Mouse (Mus musculus): ENCODE measurements at regions not wholly inside any gene's neighbourhood (a gene's known extent, or its start where the extent isn't known, plus 50 kb on each side); places are given as distances from the start of the nearest gene placed in this dataset.

- TF ChIP-seq CHD2 (IDR thresholded peaks at IDR 0.05; ENCODE audit: low read depth, low read length) (no peak), ZNF384 (IDR thresholded peaks at IDR 0.05; ENCODE audit: low read depth, low read length) (no peak), ZC3H11A (IDR thresholded peaks at IDR 0.05; ENCODE audit: borderline replicate concordance, low read depth, low read length) (no peak), HCFC1 (IDR thresholded peaks at IDR 0.05; ENCODE audit: borderline replicate concordance, insufficient read depth, low read length) (no peak), MAFK (IDR thresholded peaks at IDR 0.05; ENCODE audit: insufficient read depth, low read depth, low read length) (no peak)
- no peak overlapping the region for H3K27ac ChIP-seq (ENCODE audit: insufficient read depth, low read depth, low read length, poor library complexity, severe bottlenecking)
Measured at GRCm38 (mm10) chr5:52309317-52310060, 54.1 kb upstream of the Sod3 start.

GRCm38 (mm10) chr5:52296303-52296702 is 67.3 kb upstream of the Sod3 start:
- no peaks in the 10 kb centered on the region for H3K36me3 ChIP-seq (ENCODE audit: control insufficient read depth, insufficient read depth, low read length, poor library complexity, severe bottlenecking)
- TF ChIP-seq MAFK (IDR thresholded peaks at IDR 0.05; ENCODE audit: insufficient read depth, low read depth, low read length) (no peak), ZNF384 (IDR thresholded peaks at IDR 0.05; ENCODE audit: low read depth, low read length) (no peak), HCFC1 (IDR thresholded peaks at IDR 0.05; ENCODE audit: borderline replicate concordance, insufficient read depth, low read length) (no peak), ZC3H11A (IDR thresholded peaks at IDR 0.05; ENCODE audit: borderline replicate concordance, low read depth, low read length) (no peak), CHD2 (IDR thresholded peaks at IDR 0.05; ENCODE audit: low read depth, low read length) (no peak)
- in situ Hi-C loops (cut with MboI; ENCODE audit: low sequenced_read_pairs in 2 of 2, unreplicated experiment in 2 of 2), result no loop called here
- H3K27ac ChIP-seq (ENCODE audit: insufficient read depth, low read depth, low read length, poor library complexity, severe bottlenecking), result no peak overlapping the region
- H3K4me3 ChIP-seq (ENCODE audit: insufficient read depth in 1 of 2, low read depth in 1 of 2, low read length in 2 of 2, poor library complexity in 1 of 2, severe bottlenecking in 1 of 2), result no peak overlapping the region
- no peak overlapping the region for H3K9ac ChIP-seq (ENCODE audit: insufficient read depth, low read depth, low read length, poor library complexity, severe bottlenecking)
- H3K4me1 ChIP-seq (ENCODE audit: control insufficient read depth in 2 of 2, insufficient read depth in 2 of 2, low read length in 2 of 2, poor library complexity in 1 of 2), result no peaks in the 10 kb centered on the region
- no peaks in the 10 kb centered on the region for H3K9me3 ChIP-seq (ENCODE audit: control insufficient read depth, insufficient read depth, low read depth, low read length)
- DNase-seq (ENCODE audit: low read depth, low spot score), result no peak

More at GRCm38 (mm10) chr5:52309317-52310060, 54.1 kb upstream of the Sod3 start:
- H3K9ac ChIP-seq (ENCODE audit: insufficient read depth, low read depth, low read length, poor library complexity, severe bottlenecking), result no peak overlapping the region
- no peaks in the 10 kb centered on the region for H3K4me1 ChIP-seq (ENCODE audit: control insufficient read depth in 2 of 2, insufficient read depth in 2 of 2, low read length in 2 of 2, poor library complexity in 1 of 2)
- no peaks in the 10 kb centered on the region for H3K9me3 ChIP-seq (ENCODE audit: control insufficient read depth, insufficient read depth, low read depth, low read length)
- no peaks in the 10 kb centered on the region for H3K36me3 ChIP-seq (ENCODE audit: control insufficient read depth, insufficient read depth, low read length, poor library complexity, severe bottlenecking)
- H3K4me3 ChIP-seq (ENCODE audit: insufficient read depth in 1 of 2, low read depth in 1 of 2, low read length in 2 of 2, poor library complexity in 1 of 2, severe bottlenecking in 1 of 2), result no peak overlapping the region
- DNase-seq (ENCODE audit: low read depth, low spot score), result no peak
- in situ Hi-C loops (cut with MboI; ENCODE audit: low sequenced_read_pairs in 2 of 2, unreplicated experiment in 2 of 2), result no loop called here

- no peaks in the 10 kb centered on the region for H3K9me3 ChIP-seq (ENCODE audit: control insufficient read depth, insufficient read depth, low read depth, low read length)
- no peaks in the 10 kb centered on the region for H3K36me3 ChIP-seq (ENCODE audit: control insufficient read depth, insufficient read depth, low read length, poor library complexity, severe bottlenecking)
- no peak for DNase-seq (ENCODE audit: low read depth, low spot score)
- TF ChIP-seq MAFK (IDR thresholded peaks at IDR 0.05; ENCODE audit: insufficient read depth, low read depth, low read length) (no peak), ZC3H11A (IDR thresholded peaks at IDR 0.05; ENCODE audit: borderline replicate concordance, low read depth, low read length) (no peak), HCFC1 (IDR thresholded peaks at IDR 0.05; ENCODE audit: borderline replicate concordance, insufficient read depth, low read length) (no peak), ZNF384 (IDR thresholded peaks at IDR 0.05; ENCODE audit: low read depth, low read length) (no peak), CHD2 (IDR thresholded peaks at IDR 0.05; ENCODE audit: low read depth, low read length) (no peak)
- H3K9ac ChIP-seq (ENCODE audit: insufficient read depth, low read depth, low read length, poor library complexity, severe bottlenecking), result no peak overlapping the region
- H3K4me3 ChIP-seq (ENCODE audit: insufficient read depth in 1 of 2, low read depth in 1 of 2, low read length in 2 of 2, poor library complexity in 1 of 2, severe bottlenecking in 1 of 2), result no peak overlapping the region
- no peak overlapping the region for H3K27ac ChIP-seq (ENCODE audit: insufficient read depth, low read depth, low read length, poor library complexity, severe bottlenecking)
- in situ Hi-C loops (cut with MboI; ENCODE audit: low sequenced_read_pairs in 2 of 2, unreplicated experiment in 2 of 2), result no loop called here
- no peaks in the 10 kb centered on the region for H3K4me1 ChIP-seq (ENCODE audit: control insufficient read depth in 2 of 2, insufficient read depth in 2 of 2, low read length in 2 of 2, poor library complexity in 1 of 2)
Measured at GRCm38 (mm10) chr5:52294466-52294865, 69.1 kb upstream of the Sod3 start.

GRCm38 (mm10) chr5:52288319-52288718 is 75.3 kb upstream of the Sod3 start:
- Histone ChIP-seq H3K36me3 (ENCODE audit: control insufficient read depth, insufficient read depth, low read length, poor library complexity, severe bottlenecking) (no peaks in the 10 kb centered on the region), H3K4me1 (ENCODE audit: control insufficient read depth in 2 of 2, insufficient read depth in 2 of 2, low read length in 2 of 2, poor library complexity in 1 of 2) (no peaks in the 10 kb centered on the region), H3K9me3 (ENCODE audit: control insufficient read depth, insufficient read depth, low read depth, low read length) (no peaks in the 10 kb centered on the region), H3K27ac (ENCODE audit: insufficient read depth, low read depth, low read length, poor library complexity, severe bottlenecking) (no peak overlapping the region), H3K9ac (ENCODE audit: insufficient read depth, low read depth, low read length, poor library complexity, severe bottlenecking) (no peak overlapping the region), H3K4me3 (ENCODE audit: insufficient read depth in 1 of 2, low read depth in 1 of 2, low read length in 2 of 2, poor library complexity in 1 of 2, severe bottlenecking in 1 of 2) (no peak overlapping the region)
- no peak for TF ChIP-seq CHD2 (IDR thresholded peaks at IDR 0.05; ENCODE audit: low read depth, low read length)
- no peak for TF ChIP-seq ZNF384 (IDR thresholded peaks at IDR 0.05; ENCODE audit: low read depth, low read length)
- TF ChIP-seq MAFK (IDR thresholded peaks at IDR 0.05; ENCODE audit: insufficient read depth, low read depth, low read length), result no peak
- TF ChIP-seq ZC3H11A (IDR thresholded peaks at IDR 0.05; ENCODE audit: borderline replicate concordance, low read depth, low read length), result no peak
- TF ChIP-seq HCFC1 (IDR thresholded peaks at IDR 0.05; ENCODE audit: borderline replicate concordance, insufficient read depth, low read length), result no peak
- DNase-seq (ENCODE audit: low read depth, low spot score), result no peak
- in situ Hi-C loops (cut with MboI; ENCODE audit: low sequenced_read_pairs in 2 of 2, unreplicated experiment in 2 of 2), result no loop called here

Measured in ES-E14 (cell line).